Mouse (Mus musculus): ENCODE measurements around the gene Ttc32.

DNA sequence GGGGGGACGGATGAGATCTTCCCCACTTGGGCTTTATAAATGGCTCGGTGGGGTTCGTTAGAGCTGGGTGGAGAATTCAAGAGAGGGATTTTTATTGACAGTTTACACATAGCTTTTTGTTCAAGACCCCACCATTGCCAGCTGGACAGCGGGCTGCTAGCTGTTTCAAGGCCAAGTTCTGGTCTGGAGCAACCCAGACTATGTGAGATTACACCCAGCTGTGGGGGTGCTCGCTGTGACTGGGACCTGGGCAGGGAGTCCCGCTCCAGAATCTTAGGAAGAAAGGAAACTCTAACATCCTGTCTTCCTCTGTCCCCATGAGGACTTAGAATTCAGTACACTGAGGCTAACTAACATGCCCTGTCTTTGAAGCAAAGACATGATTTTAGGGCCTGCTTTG lies 33.8 kb downstream of the Ttc32 start:
- TF ChIP-seq CTCF (IDR thresholded peaks at IDR 0.05; ENCODE audit: low read depth, low read length) (no peak), GATA1 (IDR thresholded peaks at IDR 0.05; ENCODE audit: borderline replicate concordance, low read length) (no peak)

All from G1E (cell line).